Mouse (Mus musculus) liver, adult 2 months (tissue): ENCODE results near the gene 4930432K21Rik.

Experiments
- CTCF ChIP-seq: fragments of 200-500 bp; IDR thresholded peaks from 2 replicates; pipeline ENCODE4 v1.5.1; 2011; ENCODE audit warnings: low read depth, low read length, control low read depth
- POLR2A ChIP-seq: fragments of 200-500 bp; IDR thresholded peaks from 2 replicates; pipeline ENCODE4 v1.6.1; 2011; ENCODE audit warnings: low read length, control low read depth; ENCODE audit not compliant: insufficient read depth; ENCODE audit errors: extremely low read depth

GRCm38 (mm10) chr8:84157620-84158019, 9.8 kb downstream of the 4930432K21Rik start:
- TF ChIP-seq POLR2A, result no peak
- no peak for TF ChIP-seq CTCF
